Mouse (Mus musculus): ENCODE data around the gene Tbccd1. TPM values are rescaled to one million over a fixed set of nuclear protein-coding genes. Genes with fewer than 3 reads are reported as not detected.

Tbccd1 gene
- polyA plus RNA-seq, 1 experiment from 2014 or later: 26.5 TPM

GRCm38 (mm10) chr16:22885356-22885755 is 27.9 kb upstream of the Tbccd1 start:
- H3K36me3 ChIP-seq (ENCODE audit: poor library complexity, severe bottlenecking): no peaks in the 10 kb centered on the region
- H3K9ac ChIP-seq: no peak overlapping the region
- ATAC-seq: no peak
- H3K4me3 ChIP-seq: no peak overlapping the region
- no peak overlapping the region for H3K4me2 ChIP-seq
- H3K27me3 ChIP-seq: peaks cover 5% of the 10 kb centered on the region; the same call in 1 of the 2 replicates
- no peaks in the 10 kb centered on the region for H3K4me1 ChIP-seq
- no peaks in the 10 kb centered on the region for H3K9me3 ChIP-seq (replicated peaks)
- no peak overlapping the region for H3K27ac ChIP-seq
- 54% methylated on average over 4 of the region's 4 CpGs for WGBS

DNA sequence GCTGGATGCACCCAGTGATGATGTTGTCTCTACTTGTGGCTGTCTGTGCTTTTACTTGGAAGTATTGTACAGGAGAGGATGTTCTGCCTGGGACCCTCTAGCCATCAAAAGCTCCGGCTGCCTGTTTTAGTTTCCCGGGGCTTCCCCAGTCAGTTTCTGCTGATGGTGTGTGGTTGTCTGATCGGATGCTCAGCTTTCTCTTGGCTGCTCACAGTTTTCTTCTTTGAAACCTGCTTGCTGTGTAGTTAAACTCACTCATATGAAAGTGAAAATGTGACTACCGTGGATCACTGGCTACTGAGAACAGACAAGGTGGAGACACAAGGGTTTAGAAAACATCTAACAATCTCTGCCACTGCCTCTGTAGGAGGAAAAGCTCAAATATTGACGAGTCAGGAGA is 26.0 kb upstream of the Tbccd1 start:
- no peak overlapping the region for H3K4me2 ChIP-seq
- WGBS: 81% methylated on average over 5 of the region's 5 CpGs
- peaks cover 5% of the 10 kb centered on the region; the same call in 1 of the 2 replicates for H3K27me3 ChIP-seq
- H3K4me3 ChIP-seq: no peak overlapping the region
- ATAC-seq: no peak
- no peak overlapping the region for H3K27ac ChIP-seq
- H3K9me3 ChIP-seq (replicated peaks): no peaks in the 10 kb centered on the region
- no peaks in the 10 kb centered on the region for H3K36me3 ChIP-seq (ENCODE audit: poor library complexity, severe bottlenecking)
- H3K9ac ChIP-seq: no peak overlapping the region
- H3K4me1 ChIP-seq: no peaks in the 10 kb centered on the region

DNA sequence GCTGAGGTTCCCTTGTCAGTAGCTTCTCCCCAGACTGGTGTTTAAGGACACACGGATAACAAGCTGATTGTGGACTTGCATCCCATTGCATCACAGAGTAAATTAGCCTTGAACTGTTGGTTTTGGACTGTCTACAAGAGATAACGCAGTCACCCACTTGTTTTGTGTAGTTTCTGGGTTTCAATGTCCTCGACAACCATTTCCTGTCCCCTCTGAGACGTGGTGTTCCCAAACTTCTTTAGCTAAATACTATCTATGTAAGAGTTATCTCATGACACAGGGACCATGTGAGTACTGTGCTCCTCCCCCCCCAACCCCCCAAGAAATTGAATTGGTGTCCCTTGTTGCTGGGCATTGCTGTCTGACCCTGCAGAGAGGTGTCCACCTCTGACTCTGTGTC is 24.0 kb upstream of the Tbccd1 start:
- Histone ChIP-seq H3K4me2 (no peak overlapping the region), H3K27ac (no peak overlapping the region), H3K9ac (no peak overlapping the region), H3K4me3 (no peak overlapping the region), H3K36me3 (ENCODE audit: poor library complexity, severe bottlenecking) (no peaks in the 10 kb centered on the region), H3K27me3 (peaks cover 5% of the 10 kb centered on the region; the same call in 1 of the 2 replicates), H3K9me3 (replicated peaks) (no peaks in the 10 kb centered on the region), H3K4me1 (no peaks in the 10 kb centered on the region)
- WGBS: 76% methylated on average over 4 of the region's 4 CpGs
- ATAC-seq: no peak

- no peak for ATAC-seq
- WGBS: under 1% methylated on average over 6 of the region's 6 CpGs
- Histone ChIP-seq H3K9ac (no peak overlapping the region), H3K27me3 (peaks cover 5% of the 10 kb centered on the region; the same call in 1 of the 2 replicates), H3K4me1 (no peaks in the 10 kb centered on the region), H3K4me2 (no peak overlapping the region), H3K27ac (no peak overlapping the region), H3K4me3 (no peak overlapping the region), H3K9me3 (replicated peaks) (no peaks in the 10 kb centered on the region), H3K36me3 (ENCODE audit: poor library complexity, severe bottlenecking) (no peaks in the 10 kb centered on the region)
Observed at GRCm38 (mm10) chr16:22880900-22881299, 23.4 kb upstream of the Tbccd1 start.

DNA sequence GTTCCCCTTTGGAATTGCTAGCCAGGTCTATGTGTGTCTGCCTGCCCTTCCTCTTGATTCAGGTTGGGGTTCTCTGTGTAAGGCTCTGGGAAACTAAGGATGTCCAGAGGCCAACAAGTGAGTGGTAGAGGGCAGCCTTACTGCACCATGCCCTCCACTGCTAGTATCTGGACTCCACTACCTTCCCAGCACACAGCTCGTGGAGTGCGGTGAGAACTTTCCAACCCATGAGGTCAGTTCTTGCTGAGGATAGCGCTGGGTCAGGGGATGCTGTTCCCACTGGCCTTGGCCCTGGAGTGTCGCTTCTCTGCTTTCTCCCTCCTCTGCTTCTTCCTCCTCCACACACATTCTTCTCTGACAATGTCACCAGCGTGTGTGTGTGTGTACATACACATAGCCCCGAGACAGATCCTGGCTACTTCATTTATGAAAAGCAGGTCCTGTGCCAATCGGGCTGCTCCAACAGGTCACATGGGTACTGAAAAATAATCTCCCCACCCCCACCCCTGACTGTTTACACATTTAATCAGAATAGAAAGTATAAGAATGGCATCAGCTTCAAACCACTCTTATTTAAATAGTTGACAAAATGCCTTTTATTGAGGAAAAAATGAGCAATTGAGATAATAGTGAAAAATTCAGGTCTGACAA is 22.6 kb upstream of the Tbccd1 start:
- Histone ChIP-seq H3K27ac (no peak overlapping the region), H3K27me3 (peaks cover 5% of the 10 kb centered on the region; the same call in 1 of the 2 replicates), H3K4me3 (no peak overlapping the region), H3K9ac (no peak overlapping the region), H3K9me3 (replicated peaks) (no peaks in the 10 kb centered on the region), H3K4me2 (no peak overlapping the region), H3K4me1 (no peaks in the 10 kb centered on the region), H3K36me3 (ENCODE audit: poor library complexity, severe bottlenecking) (no peaks in the 10 kb centered on the region)
- ATAC-seq: no peak
- 56% methylated on average over 7 of the region's 7 CpGs for WGBS

GRCm38 (mm10) chr16:22878716-22879115 is 21.2 kb upstream of the Tbccd1 start:
- 71% methylated on average over 7 of the region's 7 CpGs for WGBS
- Histone ChIP-seq H3K9me3 (replicated peaks) (no peaks in the 10 kb centered on the region), H3K27ac (no peak overlapping the region), H3K4me3 (no peak overlapping the region), H3K9ac (no peak overlapping the region), H3K27me3 (peaks cover 5% of the 10 kb centered on the region; the same call in 1 of the 2 replicates), H3K4me1 (no peaks in the 10 kb centered on the region), H3K4me2 (no peak overlapping the region), H3K36me3 (ENCODE audit: poor library complexity, severe bottlenecking) (peaks cover 3% of the 10 kb centered on the region)
- ATAC-seq: no peak

GRCm38 (mm10) chr16:22877660-22878390 is 20.4 kb upstream of the Tbccd1 start:
- no peak overlapping the region for H3K4me2 ChIP-seq
- no peak for ATAC-seq
- no peak overlapping the region for H3K4me3 ChIP-seq
- no peaks in the 10 kb centered on the region for H3K9me3 ChIP-seq (replicated peaks)
- no peak overlapping the region for H3K9ac ChIP-seq
- H3K36me3 ChIP-seq (ENCODE audit: poor library complexity, severe bottlenecking): peaks cover 12% of the 10 kb centered on the region
- H3K4me1 ChIP-seq: no peaks in the 10 kb centered on the region
- 77% methylated on average over 11 of the region's 11 CpGs for WGBS
- H3K27ac ChIP-seq: no peak overlapping the region
- H3K27me3 ChIP-seq: peaks cover 5% of the 10 kb centered on the region; the same call in 1 of the 2 replicates

GRCm38 (mm10) chr16:22876218-22877043 is 19.0 kb upstream of the Tbccd1 start:
- H3K4me2 ChIP-seq: no peak overlapping the region
- no peaks in the 10 kb centered on the region for H3K9me3 ChIP-seq (replicated peaks)
- H3K36me3 ChIP-seq (ENCODE audit: poor library complexity, severe bottlenecking): peaks cover 26% of the 10 kb centered on the region
- no peak for ATAC-seq
- H3K4me3 ChIP-seq: no peak overlapping the region
- H3K4me1 ChIP-seq: no peaks in the 10 kb centered on the region
- H3K9ac ChIP-seq: 0 out of 2 replicates have a peak overlapping the region, but pooled peaks have one; percentile 23
- no peaks in the 10 kb centered on the region for H3K27me3 ChIP-seq
- H3K27ac ChIP-seq: no peak overlapping the region
- 58% methylated on average over 9 of the region's 9 CpGs for WGBS

DNA sequence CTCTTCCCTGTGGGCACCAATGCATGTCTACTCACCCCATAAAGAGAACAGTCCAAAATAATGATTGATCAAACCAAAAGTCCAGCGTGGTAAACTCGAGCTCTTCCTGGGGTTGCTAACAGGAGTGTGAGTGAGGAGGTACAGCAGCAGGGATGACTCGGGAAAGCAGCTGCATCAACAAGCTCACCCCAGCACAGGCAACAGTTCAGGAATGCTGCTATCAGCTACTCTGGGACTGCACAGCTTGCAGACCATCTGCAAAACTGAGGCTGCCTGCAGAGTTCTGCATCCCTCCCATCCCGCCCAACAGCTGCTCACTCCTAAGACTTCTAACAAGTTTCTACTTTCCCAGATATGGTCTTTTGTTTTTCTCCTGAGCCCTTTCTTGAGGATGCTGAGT is 15.9 kb upstream of the Tbccd1 start:
- no peak for ATAC-seq
- H3K36me3 ChIP-seq (ENCODE audit: poor library complexity, severe bottlenecking): peaks cover 56% of the 10 kb centered on the region
- 80% methylated on average over 4 of the region's 4 CpGs for WGBS

DNA sequence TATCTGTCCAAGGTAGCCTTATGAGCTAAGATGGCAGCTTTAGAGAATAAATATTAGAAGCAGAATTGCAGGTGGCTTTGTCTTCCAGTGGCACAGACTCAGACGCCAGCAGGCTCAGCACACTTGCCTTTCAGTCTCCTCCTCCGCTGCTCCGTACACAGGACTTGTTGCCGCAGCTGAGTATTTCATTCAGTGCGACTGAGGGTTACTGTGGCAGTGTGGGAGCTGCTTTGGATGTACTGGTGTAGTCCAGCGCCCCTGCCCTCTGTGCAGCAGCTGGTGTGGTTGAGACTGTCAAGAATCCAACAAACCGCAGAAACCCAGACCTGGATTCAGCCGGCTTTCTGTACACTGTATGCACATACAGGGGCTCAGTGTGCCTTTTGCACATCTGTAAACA is 14.9 kb upstream of the Tbccd1 start:
- no peak overlapping the region for H3K9ac ChIP-seq
- no peak for ATAC-seq
- no peaks in the 10 kb centered on the region for H3K9me3 ChIP-seq (replicated peaks)
- H3K27ac ChIP-seq: no peak overlapping the region
- H3K4me2 ChIP-seq: no peak overlapping the region
- H3K4me3 ChIP-seq: no peak overlapping the region
- no peaks in the 10 kb centered on the region for H3K4me1 ChIP-seq
- H3K27me3 ChIP-seq: no peaks in the 10 kb centered on the region
- H3K36me3 ChIP-seq (ENCODE audit: poor library complexity, severe bottlenecking): peaks cover 65% of the 10 kb centered on the region
- 96% methylated on average over 8 of the region's 8 CpGs for WGBS

More for the DNA sequence above, 15.9 kb upstream of the Tbccd1 start:
- Histone ChIP-seq H3K9me3 (replicated peaks) (no peaks in the 10 kb centered on the region), H3K27ac (no peak overlapping the region), H3K27me3 (no peaks in the 10 kb centered on the region), H3K9ac (no peak overlapping the region), H3K4me2 (no peak overlapping the region), H3K4me3 (no peak overlapping the region), H3K4me1 (no peaks in the 10 kb centered on the region)

- H3K9me3 ChIP-seq (replicated peaks): no peaks in the 10 kb centered on the region
- ATAC-seq: no peak
- H3K36me3 ChIP-seq (ENCODE audit: poor library complexity, severe bottlenecking): peaks cover 5% of the 10 kb centered on the region; the same call in 1 of the 2 replicates
- peak overlapping the region; percentile 78 for H3K4me2 ChIP-seq
- H3K4me3 ChIP-seq: peak overlapping the region; percentile 82
- peak overlapping the region; percentile 65 for H3K9ac ChIP-seq
- H3K27me3 ChIP-seq: no peaks in the 10 kb centered on the region
- WGBS: 15% methylated on average over 9 of the region's 9 CpGs
- peaks cover 14% of the 10 kb centered on the region for H3K4me1 ChIP-seq
- peak overlapping the region; percentile 63; the same call in 1 of the 2 replicates for H3K27ac ChIP-seq
Observed at GRCm38 (mm10) chr16:22856773-22857172, 696 bp downstream of the Tbccd1 start.

- H3K4me1 ChIP-seq: peaks cover 6% of the 10 kb centered on the region
- no peak overlapping the region for H3K27ac ChIP-seq
- no peak overlapping the region for H3K4me2 ChIP-seq
- no peaks in the 10 kb centered on the region for H3K27me3 ChIP-seq
- no peaks in the 10 kb centered on the region for H3K36me3 ChIP-seq (ENCODE audit: poor library complexity, severe bottlenecking)
- no peak overlapping the region for H3K4me3 ChIP-seq
- 88% methylated on average over 4 of the region's 4 CpGs for WGBS
- no peaks in the 10 kb centered on the region for H3K9me3 ChIP-seq (replicated peaks)
- H3K9ac ChIP-seq: no peak overlapping the region
- no peak for ATAC-seq
Observed at GRCm38 (mm10) chr16:22852709-22853108, 4.8 kb downstream of the Tbccd1 start.
